Mouse (Mus musculus): ENCODE data around the gene Tmem230.

GRCm38 (mm10) chr2:132270331-132270951, 22.8 kb upstream of the Tmem230 start:
- TF ChIP-seq POLR2A (IDR thresholded peaks at IDR 0.05; ENCODE audit: insufficient read depth, low read depth, low read length): no peak
- TF ChIP-seq CTCF (IDR thresholded peaks at IDR 0.05; ENCODE audit: insufficient read depth, low read depth, low read length): no peak

Measured in olfactory bulb, adult 2 months (tissue).